Mouse (Mus musculus) cortical plate, adult 2 months (tissue): Measurements from ENCODE around the gene Sbf1.

Experiments
- CTCF ChIP-seq: fragments of 200-500 bp; IDR thresholded peaks from 2 replicates; pipeline ENCODE4 v1.5.1; 2011; ENCODE audit warnings: mild to moderate bottlenecking, control low read depth, low read length; ENCODE audit not compliant: insufficient read depth; ENCODE audit errors: extremely low read depth
- POLR2A ChIP-seq: fragments of 200-500 bp; IDR thresholded peaks from 2 replicates; pipeline ENCODE4 v1.6.1; 2011; ENCODE audit warnings: mild to moderate bottlenecking, low read length, control low read depth; ENCODE audit not compliant: insufficient read depth; ENCODE audit errors: extremely low read depth

GRCm38 (mm10) chr15:89295580-89296165 lies 19.4 kb downstream of the Sbf1 start:
- TF ChIP-seq CTCF (no peak), POLR2A (no peak)
